Mouse (Mus musculus) ES-CJ7 (cell line): ENCODE data around the gene Sema4b.

Source experiments
- DNase-seq: peaks from one replicate; pipeline ENCODE4 v3.0.0; 2011; ENCODE audit warnings: low read depth, low spot score

The Sema4b gene

GRCm38 (mm10) chr7:80267764-80268163, 81.1 kb downstream of the Sema4b start:
- no peak for DNase-seq

- peak; percentile 94 for DNase-seq
These were observed 82.5 kb downstream of the Sema4b start, which contains the start of gene Vps33b for GRCm38 (mm10) chr7:80268897-80269750. TSS of gene Vps33b (plus strand) at chr7:80269649.

- no peak for DNase-seq
These were observed 83.2 kb downstream of the Sema4b start for GRCm38 (mm10) chr7:80269751-80270255.

GRCm38 (mm10) chr7:80273456-80273855, 86.8 kb downstream of the Sema4b start:
- no peak for DNase-seq
